Mouse (Mus musculus) inflammation-experienced regulatory T-cells (primary cell): ENCODE results near the gene Olfr926. TPM values are rescaled to one million over a fixed set of nuclear protein-coding genes. Genes with fewer than 3 reads are reported as not detected.

Experiments
- polyA plus RNA-seq, 2 experiments: library from polyadenylated mRNA; unstranded; fragments of 100-300 nt; shearing (Covaris generic); gene quantifications; one replicate each; pipeline ENCODE4 v1.2.1; 2017

Olfr926 gene
- not detected for polyA plus RNA-seq

GRCm38 (mm10) chr9:38876826-38877225 is at the start of gene Olfr926:
Gene Olfr926 (plus strand): TSS chr9:38877126.

DNA sequence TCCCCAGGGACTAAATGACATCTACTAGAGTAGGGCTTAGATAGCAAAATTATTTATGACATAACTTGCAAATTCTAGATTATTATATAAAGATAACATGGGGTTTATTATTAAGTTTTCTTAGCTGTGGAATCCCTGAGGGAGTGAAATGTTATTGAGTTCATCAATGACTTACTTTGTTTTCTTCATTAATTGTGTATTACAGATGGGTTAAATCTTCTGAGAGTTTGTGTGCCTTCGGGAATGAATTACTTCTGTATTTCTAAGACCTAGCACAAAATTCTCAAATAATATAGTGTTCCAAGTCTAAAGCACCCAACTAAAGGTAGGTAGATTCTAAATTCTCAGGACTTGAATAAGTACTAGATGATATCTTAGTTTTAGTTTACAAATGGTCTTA is 32.8 kb upstream of the Olfr926 start, which contains the start of gene Olfr924:
Gene Olfr924 (plus strand): TSS at position 301 of the 400 bp plus-strand sequence.

GRCm38 (mm10) chr9:38854760-38855159 is 22.2 kb upstream of the Olfr926 start, which contains the start of gene Olfr26:
Gene Olfr26 (plus strand): TSS chr9:38855060.

Other genes with a start within 250 kb of the Olfr926 start
- gene Olfr916, start 217.3 kb upstream of the Olfr926 start, polyA plus RNA-seq: under 1 TPM; 0.30 to 0.87 TPM
- not detected for gene Olfr917, start 211.3 kb upstream of the Olfr926 start, polyA plus RNA-seq
- gene Olfr918, start 202.5 kb upstream of the Olfr926 start, polyA plus RNA-seq: under 1 TPM in 1 of 2 experiments, not detected in 1; 0.04 TPM
- not detected for gene Olfr919, start 173.5 kb upstream of the Olfr926 start, polyA plus RNA-seq
- gene Vwa5a, start 158.9 kb upstream of the Olfr926 start, polyA plus RNA-seq: 10 to 100 TPM; 36.6 to 44.6 TPM
- 1 to 10 TPM in 1 of 2 experiments, under 1 TPM in 1; 0.17 to 1.5 TPM for gene Olfr920, start 124.8 kb upstream of the Olfr926 start, polyA plus RNA-seq
- gene Olfr921, start 104.1 kb upstream of the Olfr926 start, polyA plus RNA-seq: under 1 TPM in 1 of 2 experiments, not detected in 1; 0.09 TPM
- gene Olfr922, start 62.5 kb upstream of the Olfr926 start, polyA plus RNA-seq: not detected
- 1 to 10 TPM in 1 of 2 experiments, not detected in 1; 1.5 TPM for gene Olfr923, start 50.6 kb upstream of the Olfr926 start, polyA plus RNA-seq
- gene Olfr924, start 32.7 kb upstream of the Olfr926 start, polyA plus RNA-seq: not detected
- under 1 TPM in 1 of 2 experiments, not detected in 1; 0.31 TPM for gene Olfr26, start 22.1 kb upstream of the Olfr926 start, polyA plus RNA-seq
- not detected for gene Olfr930, start 52.7 kb downstream of the Olfr926 start, polyA plus RNA-seq
- gene Olfr933, start 95.2 kb downstream of the Olfr926 start, polyA plus RNA-seq: under 1 TPM in 1 of 2 experiments, not detected in 1; 0.18 TPM
- gene Olfr934, start 111.2 kb downstream of the Olfr926 start, polyA plus RNA-seq: not detected
- gene Olfr935, start 122.6 kb downstream of the Olfr926 start, polyA plus RNA-seq: under 1 TPM in 1 of 2 experiments, not detected in 1; 0.16 TPM
- under 1 TPM in 1 of 2 experiments, not detected in 1; 0.99 TPM for gene Olfr146, start 146.3 kb downstream of the Olfr926 start, polyA plus RNA-seq
- not detected for gene Olfr937, start 187.8 kb downstream of the Olfr926 start, polyA plus RNA-seq
- gene Olfr938, start 201.8 kb downstream of the Olfr926 start, polyA plus RNA-seq: not detected